Mouse (Mus musculus): ENCODE data around the gene Cela1. TPM values are rescaled to one million over a fixed set of nuclear protein-coding genes. Genes with fewer than 3 reads are reported as not detected.

The Cela1 gene
- total and polyA plus RNA-seq, 3 experiments: 0.54 to 2.9 TPM; not detected in 1

- DNase-seq (ENCODE audit: low spot score): no peak
- peaks cover 35% of the 10 kb centered on the region for H3K4me1 ChIP-seq (ENCODE audit: insufficient read depth, low read depth, low read length)
- ATAC-seq (ENCODE audit: extremely low read depth, insufficient number of reproducible peaks, low FRiP score, poor library complexity, severe bottlenecking): no peak
- peaks cover 22% of the 10 kb centered on the region for H3K27me3 ChIP-seq (ENCODE audit: insufficient read depth, low read length)
- H3K4me3 ChIP-seq (ENCODE audit: low read depth, low read length): no peak overlapping the region
- H3K9me3 ChIP-seq (replicated peaks): no peaks in the 10 kb centered on the region
- H3K36me3 ChIP-seq (replicated peaks): no peaks in the 10 kb centered on the region
- TF ChIP-seq GATA2 (IDR thresholded peaks at IDR 0.05; ENCODE audit: borderline replicate concordance, low read depth, low read length): no peak
- TF ChIP-seq TAL1 (conservative IDR thresholded peaks at IDR 0.05; ENCODE audit: low read depth, low read length): no peak
- no peak for TF ChIP-seq CTCF (IDR thresholded peaks at IDR 0.05; ENCODE audit: low read depth, low read length)
- TF ChIP-seq GATA1 (IDR thresholded peaks at IDR 0.05; ENCODE audit: borderline replicate concordance, low read length): no peak
- no peak for TF ChIP-seq POLR2AphosphoS5 (IDR thresholded peaks at IDR 0.05; ENCODE audit: insufficient replicate concordance, low read depth, low read length)
Observed at GRCm38 (mm10) chr15:100667871-100668545, 19.7 kb downstream of the Cela1 start.

- Histone ChIP-seq H3K4me1 (ENCODE audit: insufficient read depth, low read depth, low read length) (peaks cover 32% of the 10 kb centered on the region), H3K36me3 (replicated peaks) (no peaks in the 10 kb centered on the region), H3K27me3 (ENCODE audit: insufficient read depth, low read length) (peaks cover 22% of the 10 kb centered on the region), H3K9me3 (replicated peaks) (no peaks in the 10 kb centered on the region), H3K4me3 (ENCODE audit: low read depth, low read length) (no peak overlapping the region)
- ATAC-seq (ENCODE audit: extremely low read depth, insufficient number of reproducible peaks, low FRiP score, poor library complexity, severe bottlenecking): no peak
- DNase-seq (ENCODE audit: low spot score): no peak
- no peak for TF ChIP-seq GATA2 (IDR thresholded peaks at IDR 0.05; ENCODE audit: borderline replicate concordance, low read depth, low read length)
- no peak for TF ChIP-seq CTCF (IDR thresholded peaks at IDR 0.05; ENCODE audit: low read depth, low read length)
- no peak for TF ChIP-seq GATA1 (IDR thresholded peaks at IDR 0.05; ENCODE audit: borderline replicate concordance, low read length)
- no peak for TF ChIP-seq TAL1 (conservative IDR thresholded peaks at IDR 0.05; ENCODE audit: low read depth, low read length)
- TF ChIP-seq POLR2AphosphoS5 (IDR thresholded peaks at IDR 0.05; ENCODE audit: insufficient replicate concordance, low read depth, low read length): no peak
Observed at GRCm38 (mm10) chr15:100667420-100667819, 20.3 kb downstream of the Cela1 start.

- Histone ChIP-seq H3K4me1 (ENCODE audit: insufficient read depth, low read depth, low read length) (peaks cover 32% of the 10 kb centered on the region), H3K4me3 (ENCODE audit: low read depth, low read length) (no peak overlapping the region), H3K9me3 (replicated peaks) (no peaks in the 10 kb centered on the region), H3K27me3 (ENCODE audit: insufficient read depth, low read length) (peaks cover 22% of the 10 kb centered on the region), H3K36me3 (replicated peaks) (no peaks in the 10 kb centered on the region)
- TF ChIP-seq GATA1 (IDR thresholded peaks at IDR 0.05; ENCODE audit: borderline replicate concordance, low read length) (no peak), GATA2 (IDR thresholded peaks at IDR 0.05; ENCODE audit: borderline replicate concordance, low read depth, low read length) (no peak), CTCF (IDR thresholded peaks at IDR 0.05; ENCODE audit: low read depth, low read length) (no peak), TAL1 (conservative IDR thresholded peaks at IDR 0.05; ENCODE audit: low read depth, low read length) (no peak), POLR2AphosphoS5 (IDR thresholded peaks at IDR 0.05; ENCODE audit: insufficient replicate concordance, low read depth, low read length) (no peak)
- no peak for ATAC-seq (ENCODE audit: extremely low read depth, insufficient number of reproducible peaks, low FRiP score, poor library complexity, severe bottlenecking)
- no peak for DNase-seq (ENCODE audit: low spot score)
Observed at GRCm38 (mm10) chr15:100666851-100667250, 20.9 kb downstream of the Cela1 start.

GRCm38 (mm10) chr15:100666219-100666696, 21.5 kb downstream of the Cela1 start:
- peak; percentile 42; the same call in 1 of the 2 replicates for ATAC-seq (ENCODE audit: extremely low read depth, insufficient number of reproducible peaks, low FRiP score, poor library complexity, severe bottlenecking)
- H3K36me3 ChIP-seq (replicated peaks): no peaks in the 10 kb centered on the region
- H3K27me3 ChIP-seq (ENCODE audit: insufficient read depth, low read length): peaks cover 22% of the 10 kb centered on the region
- TF ChIP-seq GATA2 (IDR thresholded peaks at IDR 0.05; ENCODE audit: borderline replicate concordance, low read depth, low read length) (no peak), POLR2AphosphoS5 (IDR thresholded peaks at IDR 0.05; ENCODE audit: insufficient replicate concordance, low read depth, low read length) (no peak), GATA1 (IDR thresholded peaks at IDR 0.05; ENCODE audit: borderline replicate concordance, low read length) (no peak), CTCF (IDR thresholded peaks at IDR 0.05; ENCODE audit: low read depth, low read length) (no peak), TAL1 (conservative IDR thresholded peaks at IDR 0.05; ENCODE audit: low read depth, low read length) (no peak)
- DNase-seq (ENCODE audit: low spot score): no peak
- H3K4me3 ChIP-seq (ENCODE audit: low read depth, low read length): no peak overlapping the region
- H3K4me1 ChIP-seq (ENCODE audit: insufficient read depth, low read depth, low read length): peaks cover 32% of the 10 kb centered on the region
- H3K9me3 ChIP-seq (replicated peaks): no peaks in the 10 kb centered on the region

GRCm38 (mm10) chr15:100665411-100666218, 22.1 kb downstream of the Cela1 start:
- peaks cover 23% of the 10 kb centered on the region for H3K27me3 ChIP-seq (ENCODE audit: insufficient read depth, low read length)
- H3K4me1 ChIP-seq (ENCODE audit: insufficient read depth, low read depth, low read length): peaks cover 32% of the 10 kb centered on the region
- TF ChIP-seq CTCF (IDR thresholded peaks at IDR 0.05; ENCODE audit: low read depth, low read length): no peak
- TF ChIP-seq TAL1 (conservative IDR thresholded peaks at IDR 0.05; ENCODE audit: low read depth, low read length): no peak
- no peak for TF ChIP-seq GATA1 (IDR thresholded peaks at IDR 0.05; ENCODE audit: borderline replicate concordance, low read length)
- TF ChIP-seq POLR2AphosphoS5 (IDR thresholded peaks at IDR 0.05; ENCODE audit: insufficient replicate concordance, low read depth, low read length): no peak
- no peak for TF ChIP-seq GATA2 (IDR thresholded peaks at IDR 0.05; ENCODE audit: borderline replicate concordance, low read depth, low read length)
- H3K36me3 ChIP-seq (replicated peaks): no peaks in the 10 kb centered on the region
- no peak for ATAC-seq (ENCODE audit: extremely low read depth, insufficient number of reproducible peaks, low FRiP score, poor library complexity, severe bottlenecking)
- no peak for DNase-seq (ENCODE audit: low spot score)
- no peaks in the 10 kb centered on the region for H3K9me3 ChIP-seq (replicated peaks)
- no peak overlapping the region for H3K4me3 ChIP-seq (ENCODE audit: low read depth, low read length)

GRCm38 (mm10) chr15:100664813-100665274, 22.9 kb downstream of the Cela1 start:
- no peak for DNase-seq (ENCODE audit: low spot score)
- TF ChIP-seq TAL1 (conservative IDR thresholded peaks at IDR 0.05; ENCODE audit: low read depth, low read length) (no peak), GATA1 (IDR thresholded peaks at IDR 0.05; ENCODE audit: borderline replicate concordance, low read length) (no peak), POLR2AphosphoS5 (IDR thresholded peaks at IDR 0.05; ENCODE audit: insufficient replicate concordance, low read depth, low read length) (no peak), CTCF (IDR thresholded peaks at IDR 0.05; ENCODE audit: low read depth, low read length) (no peak), GATA2 (IDR thresholded peaks at IDR 0.05; ENCODE audit: borderline replicate concordance, low read depth, low read length) (no peak)
- H3K27me3 ChIP-seq (ENCODE audit: insufficient read depth, low read length): peaks cover 29% of the 10 kb centered on the region
- H3K4me1 ChIP-seq (ENCODE audit: insufficient read depth, low read depth, low read length): peaks cover 32% of the 10 kb centered on the region
- H3K9me3 ChIP-seq (replicated peaks): no peaks in the 10 kb centered on the region
- ATAC-seq (ENCODE audit: extremely low read depth, insufficient number of reproducible peaks, low FRiP score, poor library complexity, severe bottlenecking): no peak
- H3K36me3 ChIP-seq (replicated peaks): no peaks in the 10 kb centered on the region
- H3K4me3 ChIP-seq (ENCODE audit: low read depth, low read length): no peak overlapping the region
